Mouse (Mus musculus) spleen, adult 2 months (tissue): ENCODE data around the gene Slc29a1.

ENCODE experiments used
- CTCF ChIP-seq: fragments of 200-500 bp; IDR thresholded peaks from 2 replicates; pipeline ENCODE4 v1.5.1; 2011; ENCODE audit warnings: mild to moderate bottlenecking, inconsistent platforms; ENCODE audit not compliant: insufficient read depth, insufficient read length, insufficient replicate concordance; ENCODE audit errors: extremely low read depth
- POLR2A ChIP-seq: fragments of 200-500 bp; IDR thresholded peaks from 2 replicates; pipeline ENCODE4 v1.6.1; 2011; ENCODE audit warnings: low read depth, low read length, inconsistent platforms

DNA sequence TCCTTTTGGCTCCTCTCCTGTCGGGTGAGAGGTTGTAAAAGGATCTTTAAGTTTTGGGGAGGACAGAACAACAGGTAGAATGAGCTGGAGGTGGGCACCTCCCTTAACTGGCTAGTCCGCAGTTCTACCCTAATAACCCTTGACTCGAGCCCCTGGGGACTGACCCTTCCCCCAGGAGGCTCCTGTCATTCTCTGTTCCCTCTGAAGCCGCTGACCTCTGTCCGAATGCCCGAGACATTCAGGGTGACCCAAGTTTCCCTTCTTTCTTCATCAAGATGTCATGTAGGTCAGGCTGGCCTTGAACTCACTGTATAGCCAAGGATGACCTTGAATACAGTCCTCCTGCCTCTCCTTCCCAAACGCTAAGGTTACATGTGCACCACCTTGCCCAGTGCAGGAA lies 11.0 kb downstream of the Slc29a1 start:
- TF ChIP-seq CTCF = no peak
- no peak for TF ChIP-seq POLR2A
